Mouse (Mus musculus): Measurements from ENCODE around the gene Eaf1.

GRCm38 (mm10) chr14:31519165-31519564 lies 25.0 kb downstream of the Eaf1 start:
- TF ChIP-seq POLR2A (IDR thresholded peaks at IDR 0.05; ENCODE audit: insufficient read depth, low read depth, low read length) (no peak), CTCF (IDR thresholded peaks at IDR 0.05; ENCODE audit: insufficient read depth, low read depth, low read length) (no peak)
